Mouse (Mus musculus) E14TG2a.4 (cell line): ENCODE measurements around the gene Ugt1a5.

ENCODE experiments used
- H3K27me3 ChIP-seq: 2 replicates; pipeline ENCODE4 v1.6.1; 2014; ENCODE audit warnings: low read length, control low read depth; ENCODE audit not compliant: insufficient read depth
- H3K36me3 ChIP-seq: 2 replicates; pipeline ENCODE4 v1.6.1; 2014; ENCODE audit warnings: low read length, control low read depth; ENCODE audit not compliant: insufficient read depth
- H3K4me1 ChIP-seq: replicated peaks from 2 replicates; pipeline ENCODE4 v1.6.1; 2014; ENCODE audit warnings: low read depth, low read length, control low read depth
- H3K4me3 ChIP-seq: replicated peaks from 2 replicates; pipeline ENCODE4 v1.5.1; 2014; ENCODE audit warnings: mild to moderate bottlenecking, low read length
- H3K9me3 ChIP-seq: 2 replicates; pipeline ENCODE4 v1.6.1; 2014; ENCODE audit warnings: low read length, control low read depth
- CTCF ChIP-seq: conservative IDR thresholded peaks from 2 replicates; pipeline ENCODE4 v1.5.1; 2014; ENCODE audit warnings: low read length
- NANOG ChIP-seq: IDR thresholded peaks from 2 replicates; pipeline ENCODE4 v1.6.1; 2014; ENCODE audit warnings: borderline replicate concordance, low read length, mixed read lengths
- POU5F1 ChIP-seq: IDR thresholded peaks from 2 replicates; pipeline ENCODE4 v1.6.1; 2014; ENCODE audit warnings: low read length, borderline replicate concordance

The Ugt1a5 gene

GRCm38 (mm10) chr1:88258361-88258760 is 92.5 kb downstream of the Ugt1a5 start:
- peaks cover 33% of the 10 kb centered on the region for H3K27me3 ChIP-seq
- H3K4me3 ChIP-seq: no peak overlapping the region
- no peak for TF ChIP-seq CTCF
- TF ChIP-seq NANOG: no peak
- TF ChIP-seq POU5F1: no peak
- peaks cover 42% of the 10 kb centered on the region for H3K36me3 ChIP-seq
- peaks cover 37% of the 10 kb centered on the region for H3K9me3 ChIP-seq
- H3K4me1 ChIP-seq: peaks cover 24% of the 10 kb centered on the region

DNA sequence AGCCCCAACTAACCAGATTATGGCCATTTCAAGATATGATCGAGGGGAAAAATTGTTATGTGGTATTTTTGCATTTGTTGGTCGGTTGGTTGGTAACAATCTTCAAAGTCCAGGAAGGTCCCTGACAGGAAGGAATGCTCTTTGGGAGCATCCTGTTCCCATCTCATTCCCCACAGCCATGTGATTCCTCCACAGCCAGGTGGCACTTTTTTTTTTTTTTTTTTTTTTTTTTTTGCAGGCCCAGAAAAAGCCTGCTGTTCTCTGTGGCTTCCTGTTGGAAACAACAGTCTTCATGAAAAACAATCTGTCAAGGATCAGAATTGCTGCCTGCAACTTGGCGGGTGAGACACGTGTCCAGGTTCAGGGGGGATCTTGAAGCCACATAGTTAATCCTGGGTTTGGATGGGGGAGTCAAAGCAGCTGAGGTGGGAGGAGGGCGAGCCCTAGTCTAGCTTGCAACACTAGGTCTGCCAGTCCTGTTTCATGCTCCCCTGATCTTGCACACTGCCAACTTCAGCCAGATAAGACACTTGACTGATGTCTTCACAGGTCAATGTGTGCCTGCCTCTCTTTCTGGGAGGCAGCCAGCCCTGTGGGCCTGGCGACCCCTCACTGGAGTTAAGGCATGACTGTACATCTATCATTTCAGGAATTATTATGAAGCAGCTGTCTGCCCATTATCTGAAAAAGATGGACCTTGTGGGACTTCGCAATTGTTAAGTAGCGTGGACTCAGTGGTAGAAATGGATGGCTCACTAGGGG is 93.2 kb downstream of the Ugt1a5 start:
- TF ChIP-seq CTCF: no peak
- no peak for TF ChIP-seq NANOG
- TF ChIP-seq POU5F1: no peak
- Histone ChIP-seq H3K9me3 (peaks cover 43% of the 10 kb centered on the region), H3K36me3 (peaks cover 49% of the 10 kb centered on the region), H3K4me1 (peaks cover 30% of the 10 kb centered on the region), H3K4me3 (no peak overlapping the region), H3K27me3 (peaks cover 33% of the 10 kb centered on the region)

GRCm38 (mm10) chr1:88259643-88260024 is 93.8 kb downstream of the Ugt1a5 start:
- H3K4me3 ChIP-seq: no peak overlapping the region
- peaks cover 32% of the 10 kb centered on the region for H3K27me3 ChIP-seq
- H3K9me3 ChIP-seq: peaks cover 46% of the 10 kb centered on the region
- H3K4me1 ChIP-seq: peaks cover 32% of the 10 kb centered on the region
- TF ChIP-seq CTCF (no peak), NANOG (no peak), POU5F1 (no peak)
- peaks cover 54% of the 10 kb centered on the region for H3K36me3 ChIP-seq

DNA sequence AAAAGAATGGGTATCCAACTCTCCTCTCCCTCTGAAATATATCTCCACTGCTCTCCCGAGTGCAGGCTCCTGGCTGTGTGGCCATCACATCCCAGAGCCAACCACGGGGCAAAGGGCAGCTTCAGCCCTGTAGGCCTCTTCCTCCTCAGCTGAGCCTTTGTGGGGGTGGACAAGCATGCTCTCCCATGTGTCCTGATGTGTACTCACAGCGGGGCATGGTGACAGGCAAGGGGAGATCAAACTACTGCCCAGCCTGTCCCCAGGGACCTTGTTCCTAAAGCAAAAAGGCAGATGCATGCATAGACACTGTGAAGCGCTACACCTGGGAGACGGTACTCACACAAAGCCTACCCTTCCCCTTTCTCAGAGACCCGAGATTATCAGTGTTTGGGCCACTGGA is 94.3 kb downstream of the Ugt1a5 start:
- Histone ChIP-seq H3K36me3 (peaks cover 59% of the 10 kb centered on the region), H3K4me1 (peaks cover 37% of the 10 kb centered on the region), H3K4me3 (no peak overlapping the region), H3K9me3 (peaks cover 51% of the 10 kb centered on the region), H3K27me3 (peaks cover 27% of the 10 kb centered on the region)
- TF ChIP-seq POU5F1 (no peak), CTCF (no peak), NANOG (no peak)

- TF ChIP-seq NANOG: no peak
- no peak for TF ChIP-seq POU5F1
- no peak for TF ChIP-seq CTCF
- H3K4me1 ChIP-seq: peaks cover 38% of the 10 kb centered on the region
- H3K4me3 ChIP-seq: no peak overlapping the region
- H3K36me3 ChIP-seq: peaks cover 66% of the 10 kb centered on the region
- peaks cover 58% of the 10 kb centered on the region for H3K9me3 ChIP-seq
- H3K27me3 ChIP-seq: peaks cover 21% of the 10 kb centered on the region
Observed at GRCm38 (mm10) chr1:88260604-88261377, 95.0 kb downstream of the Ugt1a5 start.

DNA sequence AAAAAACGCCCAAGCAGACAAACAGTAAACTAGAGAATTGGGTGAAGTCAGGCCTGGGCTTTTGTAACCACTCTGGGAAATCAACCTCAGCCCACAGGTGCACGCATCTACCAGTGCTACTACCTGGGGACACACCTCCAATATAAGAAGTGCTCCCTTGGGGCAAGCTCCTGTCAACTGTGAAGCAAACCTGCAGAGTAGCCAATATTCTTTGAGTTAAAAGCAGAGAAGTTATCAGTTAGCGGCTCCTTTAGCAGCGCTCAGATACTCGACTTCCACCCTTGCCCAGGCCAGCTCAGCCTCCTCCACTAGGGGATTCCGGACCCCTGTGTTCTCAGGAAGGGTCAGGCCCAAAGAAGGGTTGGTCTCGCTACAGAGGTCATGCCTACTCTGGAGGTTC is 95.9 kb downstream of the Ugt1a5 start:
- H3K9me3 ChIP-seq: peaks cover 67% of the 10 kb centered on the region
- H3K27me3 ChIP-seq: peaks cover 13% of the 10 kb centered on the region
- H3K4me3 ChIP-seq: no peak overlapping the region
- peaks cover 38% of the 10 kb centered on the region for H3K4me1 ChIP-seq
- H3K36me3 ChIP-seq: peaks cover 75% of the 10 kb centered on the region
- TF ChIP-seq POU5F1 (no peak), NANOG (no peak), CTCF (no peak)

DNA sequence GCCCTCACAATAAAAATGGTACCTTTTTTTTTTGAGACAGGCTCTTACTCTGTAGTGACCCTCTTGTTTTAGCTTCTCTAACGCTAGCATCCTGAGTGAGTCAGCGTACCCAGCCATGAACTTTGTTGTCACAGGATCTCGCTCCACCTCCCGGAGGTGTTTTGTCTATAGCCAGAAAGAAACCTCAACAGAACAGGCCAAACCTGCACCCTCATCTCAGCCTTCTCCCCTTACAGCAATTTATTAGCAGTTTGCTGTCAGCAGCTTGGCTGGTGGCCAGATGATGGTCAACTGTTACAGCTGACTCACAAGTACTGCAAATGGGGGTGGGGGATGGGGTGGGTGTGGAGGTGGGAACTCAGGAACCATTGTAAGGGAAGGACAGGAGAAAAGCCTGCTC is 96.4 kb downstream of the Ugt1a5 start:
- Histone ChIP-seq H3K9me3 (peaks cover 71% of the 10 kb centered on the region), H3K4me3 (no peak overlapping the region), H3K4me1 (peaks cover 38% of the 10 kb centered on the region), H3K36me3 (peaks cover 80% of the 10 kb centered on the region), H3K27me3 (peaks cover 11% of the 10 kb centered on the region)
- TF ChIP-seq CTCF (no peak), NANOG (no peak), POU5F1 (no peak)

DNA sequence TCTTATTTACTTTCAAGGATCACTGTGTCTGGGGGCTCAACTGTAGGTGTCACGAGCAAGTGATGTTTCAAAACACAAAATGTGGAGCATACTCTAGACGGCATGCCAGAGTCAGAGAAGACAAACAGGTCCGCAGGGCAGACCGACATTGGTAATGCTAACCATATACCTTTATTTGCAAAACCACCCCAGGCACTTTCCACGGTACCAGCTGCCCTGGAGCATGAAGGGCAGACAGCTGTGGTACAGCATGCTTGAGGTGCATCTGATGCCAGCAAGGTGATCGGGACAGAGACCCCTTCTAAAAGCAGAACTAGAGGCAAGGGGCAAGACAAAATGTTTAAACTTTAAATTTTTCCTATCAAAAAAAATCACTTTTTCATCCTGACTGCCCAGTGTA is 97.1 kb downstream of the Ugt1a5 start:
- TF ChIP-seq POU5F1: no peak
- TF ChIP-seq CTCF: no peak
- TF ChIP-seq NANOG: no peak
- H3K36me3 ChIP-seq: peaks cover 88% of the 10 kb centered on the region
- H3K4me1 ChIP-seq: peaks cover 38% of the 10 kb centered on the region
- H3K4me3 ChIP-seq: no peak overlapping the region
- H3K27me3 ChIP-seq: peaks cover 5% of the 10 kb centered on the region
- peaks cover 77% of the 10 kb centered on the region for H3K9me3 ChIP-seq
